Mouse (Mus musculus): ENCODE results near the gene Abi3bp. TPM values are rescaled to one million over a fixed set of nuclear protein-coding genes. Genes with fewer than 3 reads are reported as not detected.

Gene Abi3bp
- total RNA-seq (2021): 10 to 100 TPM; 10.9 to 14.7 TPM
- long read RNA-seq, experiment 1, partial matches to known transcripts: 2 of 6 reads
- long read RNA-seq, experiment 1, other reads (novel, unspliced or antisense): 4 of 6 reads
- long read RNA-seq, experiment 2, partial matches to known transcripts: 2 of 3 reads
- long read RNA-seq, experiment 2, other reads (novel, unspliced or antisense): 1 of 3 reads

DNA sequence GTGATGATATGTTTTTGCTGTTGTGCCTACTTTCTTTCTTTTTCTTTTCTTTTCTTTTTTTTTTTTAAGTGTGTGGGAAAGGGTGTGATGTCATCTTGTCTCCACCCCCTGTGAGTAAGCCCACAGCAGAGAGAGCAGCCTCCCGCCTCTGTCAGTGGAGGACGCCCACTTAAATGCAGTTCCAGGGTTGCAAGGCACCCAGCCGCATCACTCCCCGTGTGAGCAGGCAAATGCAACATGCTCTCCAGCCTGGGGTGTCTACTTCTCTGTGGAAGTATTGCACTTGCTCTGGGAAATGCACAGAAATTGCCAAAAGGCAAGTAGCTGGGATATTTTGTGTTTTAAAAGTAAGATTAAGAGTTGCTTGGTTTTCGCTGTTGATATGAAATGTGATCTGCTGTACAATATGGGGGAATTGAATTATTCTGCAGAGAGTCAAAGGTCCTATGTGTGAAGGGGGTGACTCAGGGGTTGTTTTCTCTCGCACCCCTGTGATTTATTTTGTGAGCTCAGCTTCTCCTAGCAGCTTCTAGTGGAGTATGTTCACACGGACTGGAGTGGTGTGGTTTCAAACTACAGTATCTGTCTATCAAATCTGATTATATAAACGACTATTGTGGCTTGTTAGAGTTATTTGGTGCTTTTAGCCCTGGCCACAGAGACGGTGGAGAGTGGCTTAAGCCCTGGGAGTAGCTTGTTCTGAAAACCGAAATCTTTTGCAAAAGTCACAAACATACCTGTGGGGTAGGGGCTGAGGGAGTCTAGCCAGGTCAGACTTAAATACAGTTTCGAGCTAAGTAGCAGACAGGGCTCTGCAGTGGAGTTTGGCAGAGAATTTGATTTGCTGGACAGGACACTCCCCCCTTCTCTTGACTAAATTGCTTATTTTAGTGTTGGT lies at the start of gene Abi3bp:
Abi3bp (plus strand) TSS at position 202 of the 898 bp plus-strand sequence.
- peak; percentile 49 to 57 for DNase-seq (ENCODE audit: low spot score in 2 of 2)

DNA sequence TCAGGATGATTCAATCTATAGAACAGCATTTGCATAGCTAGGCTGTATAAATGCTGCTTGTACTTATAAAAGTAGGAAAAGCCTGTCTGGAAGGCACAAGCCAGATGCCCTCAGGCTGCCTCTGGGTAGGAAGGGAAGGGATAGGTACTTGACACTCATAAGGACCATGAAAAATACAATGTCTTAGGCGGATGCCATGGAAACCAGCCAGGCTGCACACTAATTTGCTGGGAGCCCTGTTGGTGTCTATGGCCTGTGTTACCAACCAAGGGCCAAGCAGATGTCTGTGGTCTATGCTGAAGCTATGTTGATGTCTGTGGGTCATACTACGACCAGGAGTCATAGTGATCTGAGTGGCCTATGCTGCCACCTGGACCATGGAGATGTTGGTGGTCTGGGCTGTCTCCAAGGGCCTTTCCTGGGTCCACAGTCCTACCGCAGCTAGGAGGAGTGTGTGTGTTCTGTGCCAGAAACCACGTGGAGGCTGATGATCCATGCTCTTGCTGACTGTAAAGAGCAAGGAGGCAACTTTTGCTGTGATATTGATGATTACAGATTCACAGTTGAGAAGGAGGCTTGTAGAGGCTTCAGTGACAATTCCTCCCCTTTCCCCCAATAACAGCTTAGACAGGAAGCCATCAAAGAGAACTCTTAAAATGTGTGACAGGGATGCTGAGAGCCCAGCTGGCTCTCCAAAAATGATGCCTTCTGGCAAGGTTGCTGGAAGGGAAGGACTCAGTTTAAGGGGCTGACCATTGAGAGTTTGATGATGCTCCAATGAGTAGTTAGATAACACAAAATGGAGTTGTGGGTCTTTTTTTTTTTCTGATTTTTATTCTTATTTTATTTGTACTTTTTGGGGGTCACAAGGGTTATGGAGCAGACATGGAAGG lies 42.1 kb upstream of the Abi3bp start:
- DNase-seq (ENCODE audit: low spot score in 2 of 2): no peak

DNA sequence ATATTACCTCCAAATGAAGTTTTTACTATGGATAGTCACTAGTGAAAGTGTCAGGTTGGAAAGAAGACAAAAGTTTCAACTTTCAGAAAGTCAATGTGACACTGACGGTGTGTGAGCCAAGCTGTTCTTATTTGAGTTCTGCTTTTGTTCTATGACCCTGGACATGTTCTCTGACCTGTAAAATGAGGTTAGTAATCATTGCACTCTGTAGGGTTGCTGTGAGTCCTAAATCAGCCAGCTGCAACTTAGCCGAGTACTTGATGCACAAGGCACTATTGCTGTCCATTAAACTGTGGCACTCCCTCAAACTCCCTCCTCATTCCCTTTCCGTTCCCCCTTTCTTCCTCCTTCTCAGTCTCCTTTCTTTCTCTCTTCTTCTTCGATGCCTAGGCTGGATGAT lies 37.4 kb upstream of the Abi3bp start:
- DNase-seq (ENCODE audit: low spot score in 2 of 2): no peak

DNA sequence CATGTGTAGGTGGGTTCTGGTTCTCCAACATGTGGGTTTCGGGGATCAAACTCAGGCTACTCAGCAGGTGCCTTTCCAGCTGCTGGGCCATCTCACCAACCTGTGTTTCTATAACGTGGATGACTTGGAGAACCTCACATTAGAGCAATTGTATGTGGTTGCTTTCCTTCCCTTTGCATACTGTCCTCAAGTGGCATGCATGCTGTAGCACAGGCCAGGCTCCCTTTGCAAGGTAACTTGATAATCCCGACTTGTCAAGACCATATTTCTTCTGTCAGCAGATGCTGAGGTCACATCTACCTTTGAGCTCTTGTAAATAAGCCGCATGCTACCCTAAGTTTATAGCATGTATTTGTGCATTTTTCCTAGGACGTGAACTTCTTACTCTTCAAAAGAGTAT lies 36.6 kb upstream of the Abi3bp start:
- no peak for DNase-seq (ENCODE audit: low spot score in 2 of 2)

DNA sequence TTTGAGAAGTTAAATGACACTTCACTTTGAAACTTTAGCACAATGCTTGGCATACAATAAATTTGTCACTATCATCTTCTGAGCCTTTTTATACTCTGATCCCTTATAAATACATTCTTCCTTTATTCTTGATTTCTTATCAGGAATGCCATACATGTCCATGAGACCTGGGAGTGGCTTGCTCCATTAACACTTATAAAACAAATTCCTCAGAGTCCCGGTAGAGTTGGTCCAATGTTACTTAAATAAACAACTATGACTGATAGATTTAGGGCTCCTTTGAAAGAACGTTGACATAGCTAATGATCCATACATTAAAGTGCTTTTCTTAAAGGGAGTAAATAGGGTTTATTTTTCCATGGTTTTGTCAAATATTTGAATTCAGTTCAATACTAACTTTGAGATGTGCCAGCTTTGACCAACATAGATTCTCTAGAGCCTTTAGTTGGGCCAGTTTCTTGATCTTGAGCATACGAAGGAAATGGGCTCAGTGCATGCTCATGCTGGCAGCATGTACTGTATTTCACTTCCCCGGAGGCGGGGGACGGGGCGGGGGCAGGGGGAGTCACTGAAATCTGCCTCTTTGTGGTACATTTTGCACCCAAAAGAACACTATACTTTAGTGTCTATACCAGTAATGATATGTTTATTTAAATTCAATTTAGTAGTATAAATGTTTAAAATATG lies 35.9 kb upstream of the Abi3bp start:
- DNase-seq (ENCODE audit: low spot score in 2 of 2): no peak

DNA sequence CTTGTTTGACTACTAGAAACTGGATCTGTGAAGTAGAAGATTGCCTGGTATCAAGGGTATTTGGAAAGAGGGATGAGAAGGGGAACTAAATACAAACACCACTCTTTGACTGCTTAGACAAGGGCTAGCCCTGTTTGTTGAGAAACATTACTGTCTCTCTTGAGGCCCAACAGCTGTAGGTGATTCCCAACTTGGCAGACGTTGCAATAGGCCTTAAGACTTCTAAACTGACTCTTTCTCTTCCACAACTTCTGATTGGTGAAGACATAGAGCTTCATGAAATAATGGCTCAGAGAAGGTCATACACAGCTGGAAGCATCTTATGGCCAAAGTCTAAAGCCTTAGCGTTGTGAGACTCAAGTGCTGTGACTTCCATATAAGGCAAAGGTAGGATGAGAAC lies 26.2 kb upstream of the Abi3bp start:
- no peak for DNase-seq (ENCODE audit: low spot score in 2 of 2)

DNA sequence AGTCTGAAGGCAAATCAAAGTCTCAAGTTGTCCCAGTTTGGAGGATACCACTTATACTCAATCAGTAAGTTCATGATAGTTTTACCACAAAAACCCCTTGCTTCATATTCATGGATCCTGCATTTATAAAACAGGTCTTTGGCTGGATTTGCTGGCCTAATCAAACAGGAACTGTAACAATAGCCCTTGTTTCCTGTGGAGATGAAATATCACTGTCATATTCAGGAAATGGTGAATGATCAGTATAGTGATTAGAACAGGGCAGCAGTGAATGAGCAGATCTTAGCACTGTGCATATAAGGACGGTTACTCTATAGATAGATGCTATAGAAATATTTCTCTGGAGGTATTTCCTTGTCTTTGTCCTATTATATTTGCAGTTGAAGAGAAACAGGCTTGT lies 25.8 kb upstream of the Abi3bp start:
- DNase-seq (ENCODE audit: low spot score in 2 of 2): no peak

DNA sequence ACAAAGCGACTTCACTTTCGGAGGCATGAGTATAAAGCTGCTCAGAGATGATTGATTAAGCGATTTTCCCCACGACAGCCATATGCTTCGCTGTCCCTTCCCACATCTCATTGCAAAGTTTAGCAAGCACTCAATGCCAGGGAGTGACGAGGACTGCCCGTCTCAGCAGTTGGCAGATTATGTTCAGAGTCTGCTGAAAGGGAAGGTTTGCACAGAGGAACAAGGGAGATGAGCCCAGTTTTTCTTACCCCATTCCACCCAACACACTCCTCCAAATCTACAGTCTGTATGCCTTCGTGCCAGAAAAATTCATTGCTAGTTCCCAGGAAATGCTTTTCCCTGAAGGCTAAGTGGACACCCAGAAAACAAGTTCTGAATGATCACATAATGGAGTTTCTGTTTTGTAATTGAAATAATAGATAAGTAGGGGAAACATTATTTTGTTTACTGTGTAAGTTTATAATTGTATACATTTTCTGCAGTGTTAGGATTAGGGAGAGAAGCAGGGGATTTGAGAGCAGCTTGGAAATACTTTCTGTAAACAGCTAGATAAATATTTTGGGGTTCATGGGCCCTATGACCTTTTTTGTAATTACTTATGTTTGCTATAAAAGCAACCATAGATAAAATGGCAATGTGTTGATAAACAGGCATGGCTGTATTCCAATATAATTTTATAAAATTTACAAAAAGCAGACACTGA lies 19.5 kb upstream of the Abi3bp start:
- peak in 1 of 2 experiments; percentile 6 for DNase-seq (ENCODE audit: low spot score in 2 of 2)

DNA sequence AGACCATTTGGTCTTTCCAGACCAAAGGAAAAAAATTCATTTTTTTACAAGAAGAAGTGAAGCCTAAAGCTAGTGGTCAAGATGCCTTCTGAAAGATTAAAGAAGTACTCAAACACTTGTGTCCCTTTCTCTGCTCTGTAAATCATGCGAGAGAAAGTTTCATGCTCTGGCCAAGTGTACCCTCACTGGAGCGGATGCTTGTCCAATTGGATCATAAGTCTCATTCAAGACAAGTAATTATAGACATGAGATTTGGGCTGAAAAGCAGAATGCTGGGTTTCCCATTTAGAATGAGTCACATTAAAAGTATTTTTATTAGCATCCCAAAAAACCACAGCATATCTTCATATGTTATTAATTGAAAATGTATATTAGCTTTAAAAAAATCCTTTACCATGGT lies 4.5 kb upstream of the Abi3bp start:
- DNase-seq (ENCODE audit: low spot score in 2 of 2): no peak

DNA sequence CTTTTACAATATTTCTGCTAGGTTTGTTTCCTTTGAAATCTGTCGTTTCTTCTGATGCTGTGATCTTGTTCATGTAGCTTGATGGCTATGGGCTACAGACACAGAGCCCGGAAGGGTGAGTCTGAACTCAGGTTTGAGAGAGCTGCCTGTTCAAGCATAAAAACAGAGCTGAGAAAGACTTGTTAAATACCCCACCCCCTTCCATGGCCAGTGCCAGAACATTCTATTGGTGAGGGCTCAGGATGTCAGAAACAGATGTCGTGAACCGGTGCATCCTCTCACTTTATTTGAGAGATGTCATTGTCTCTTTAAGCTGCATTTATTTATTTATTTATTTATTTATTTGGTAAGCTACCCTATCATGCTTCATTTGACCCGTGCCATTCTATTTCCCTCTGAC lies 2.0 kb upstream of the Abi3bp start:
- no peak for DNase-seq (ENCODE audit: low spot score in 2 of 2)

DNA sequence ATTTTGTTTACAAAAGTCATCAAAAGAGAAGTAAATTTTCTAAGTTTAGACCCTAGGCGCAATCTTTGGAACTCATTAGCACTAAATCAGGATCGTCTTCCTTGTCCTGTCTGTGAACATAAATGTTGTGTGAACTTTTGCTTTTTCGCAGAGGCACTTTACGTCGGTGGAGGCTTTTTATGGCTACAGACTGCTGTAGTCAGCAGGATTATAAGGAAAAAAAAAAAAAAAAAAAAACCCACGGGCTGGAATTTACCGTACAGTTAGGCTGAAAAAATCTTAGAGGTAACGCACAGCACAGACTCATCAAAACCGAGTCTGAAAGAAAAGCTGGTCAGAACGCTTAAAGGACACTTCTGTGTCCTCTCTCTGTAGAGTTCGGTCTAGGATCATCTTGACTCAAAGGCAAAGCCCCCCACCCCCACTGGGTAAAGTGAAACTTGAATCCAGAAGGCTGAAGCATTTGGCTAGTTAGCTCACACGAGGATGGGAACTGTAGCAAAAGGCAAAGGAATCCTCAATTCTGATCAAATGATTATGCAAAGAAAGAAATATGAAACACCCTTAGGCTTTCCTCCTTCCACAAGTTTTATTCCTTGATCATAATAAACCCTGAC lies 1.0 kb downstream of the Abi3bp start:
- DNase-seq (ENCODE audit: low spot score in 2 of 2): peak; percentile 9 to 12

DNA sequence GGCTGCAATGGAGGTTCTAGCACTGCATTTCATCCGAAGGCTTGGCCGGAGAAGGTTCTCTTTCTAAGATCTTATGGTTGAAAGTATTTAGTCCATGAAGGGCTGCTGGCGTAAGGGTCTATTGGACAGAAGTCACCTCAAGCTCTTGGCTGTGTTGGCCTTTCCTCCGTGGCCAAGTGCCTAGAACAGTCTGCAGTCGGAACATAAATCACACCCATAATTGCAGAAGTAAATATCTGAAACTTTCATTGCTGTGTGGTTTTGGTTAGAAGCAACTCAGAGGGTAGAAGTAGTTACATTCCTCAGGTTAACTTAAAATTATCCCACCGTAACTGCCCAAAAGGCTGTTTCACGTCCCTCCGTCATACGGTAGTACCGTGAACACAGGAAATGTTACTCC lies 5.8 kb downstream of the Abi3bp start:
- DNase-seq (ENCODE audit: low spot score in 2 of 2): no peak

DNA sequence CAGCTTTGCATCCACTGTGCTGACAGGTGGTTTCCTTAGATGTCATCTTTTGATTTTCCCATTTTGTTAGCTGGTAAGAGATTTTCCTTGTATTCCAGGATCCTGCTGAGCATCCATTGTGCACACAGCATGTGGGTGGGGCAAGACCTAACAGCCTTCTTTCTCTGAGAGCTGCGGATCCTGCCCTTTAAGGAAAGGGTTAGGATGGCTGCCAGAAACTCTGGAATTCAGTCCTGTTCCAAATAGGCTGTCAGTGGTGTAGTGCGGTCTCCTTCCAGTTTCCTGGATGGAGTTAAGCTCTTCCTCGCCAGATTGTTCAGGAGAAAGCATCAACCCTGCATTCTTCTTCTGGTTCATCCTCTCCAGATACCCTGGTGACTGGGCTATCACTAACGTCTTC lies 8.8 kb downstream of the Abi3bp start:
- DNase-seq (ENCODE audit: low spot score in 2 of 2): no peak

DNA sequence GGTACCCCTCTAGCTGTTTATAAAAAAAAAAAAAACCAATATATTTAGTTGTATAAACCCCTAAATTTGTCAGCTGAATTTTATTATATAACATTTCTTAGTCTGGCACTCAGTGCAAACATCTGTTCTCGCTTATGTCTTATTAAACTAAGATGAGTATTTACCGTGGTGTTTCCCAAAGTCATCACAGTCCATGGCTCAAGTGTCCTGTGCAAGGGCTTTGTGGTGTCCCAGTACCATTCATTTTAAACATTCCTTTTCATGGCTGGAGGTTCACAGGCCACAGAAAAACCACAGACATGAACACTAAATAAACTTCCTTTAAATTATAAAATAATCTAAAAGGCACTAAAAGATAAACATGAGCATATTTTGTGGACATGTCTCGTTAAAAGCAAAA lies 13.2 kb downstream of the Abi3bp start:
- no peak for DNase-seq (ENCODE audit: low spot score in 2 of 2)

DNA sequence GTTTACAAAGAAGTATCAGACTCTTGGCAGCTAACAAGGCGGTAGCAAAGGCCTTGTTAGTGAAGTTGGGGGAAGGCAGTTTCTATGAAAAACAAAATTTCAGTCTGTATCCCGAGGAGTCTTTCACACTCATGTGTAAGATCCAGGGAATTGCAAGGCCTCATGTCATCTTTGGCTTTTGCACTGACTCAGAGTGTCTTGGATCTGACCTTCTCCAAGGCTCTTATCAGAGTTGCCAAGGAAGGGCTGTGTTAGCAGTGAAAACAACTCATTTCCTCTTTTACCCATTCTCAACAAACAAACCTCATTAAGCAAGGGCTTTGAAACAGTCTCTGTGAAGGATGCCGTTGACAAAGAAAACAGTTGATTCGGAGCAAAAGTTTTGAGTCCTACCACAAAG lies 17.6 kb downstream of the Abi3bp start:
- no peak for DNase-seq (ENCODE audit: low spot score in 2 of 2)

DNA sequence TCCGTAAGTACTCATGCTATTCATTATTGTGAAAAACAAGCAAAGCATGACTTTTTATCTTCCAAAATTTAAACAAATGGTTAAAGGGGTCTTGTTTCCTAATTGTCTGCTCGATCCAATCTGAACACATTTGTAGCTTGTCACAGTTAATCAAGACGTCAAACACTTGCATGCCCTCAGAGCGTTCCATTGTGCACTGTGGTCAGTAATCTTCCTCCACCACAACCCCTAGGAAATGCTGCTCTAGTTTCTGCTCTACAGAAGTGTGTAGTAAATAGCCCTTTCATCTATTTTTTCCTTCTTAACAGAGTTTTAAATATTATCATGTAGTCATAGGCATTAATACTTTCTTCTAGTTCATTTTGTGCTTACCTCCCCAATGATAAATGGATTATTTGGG lies 19.1 kb downstream of the Abi3bp start:
- DNase-seq (ENCODE audit: low spot score in 2 of 2): no peak

DNA sequence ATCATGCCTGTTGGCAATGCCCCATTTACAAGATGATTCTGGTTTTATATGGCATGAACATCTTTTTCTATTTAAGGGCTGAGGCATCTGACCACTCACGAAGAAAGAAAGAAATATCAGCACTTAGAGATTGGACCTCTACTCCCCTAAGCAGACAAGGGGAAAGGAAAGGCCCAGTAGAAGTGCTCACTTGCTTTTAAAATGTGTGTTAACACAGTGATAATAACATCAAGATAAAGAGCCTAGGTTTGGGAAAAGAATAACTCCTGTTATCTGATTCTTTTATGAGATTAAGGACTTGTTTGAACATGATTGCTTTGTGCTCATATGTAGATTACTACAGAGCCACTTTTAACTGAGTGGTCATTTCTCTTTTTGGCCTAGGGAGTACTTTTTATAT lies 21.0 kb downstream of the Abi3bp start:
- no peak for DNase-seq (ENCODE audit: low spot score in 2 of 2)

DNA sequence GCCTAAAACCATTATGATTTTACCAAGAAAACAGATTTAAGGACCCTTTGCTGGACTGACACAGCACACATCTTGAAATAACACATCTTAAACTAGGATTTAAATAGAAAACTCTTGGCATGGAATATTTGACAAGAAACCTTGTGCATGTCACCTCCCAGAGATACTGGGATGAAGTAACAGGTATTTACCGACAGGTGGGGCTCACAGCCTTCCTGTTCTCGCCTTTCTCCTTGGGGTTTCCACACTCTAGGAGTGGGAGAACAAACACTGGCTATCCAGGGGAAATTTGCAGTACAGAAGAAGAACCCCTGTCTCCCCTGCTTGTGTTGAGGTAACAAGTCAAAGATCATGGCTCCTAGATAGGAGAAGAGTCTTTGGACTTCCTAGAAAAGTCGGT lies 22.8 kb downstream of the Abi3bp start:
- DNase-seq (ENCODE audit: low spot score in 2 of 2): no peak

DNA sequence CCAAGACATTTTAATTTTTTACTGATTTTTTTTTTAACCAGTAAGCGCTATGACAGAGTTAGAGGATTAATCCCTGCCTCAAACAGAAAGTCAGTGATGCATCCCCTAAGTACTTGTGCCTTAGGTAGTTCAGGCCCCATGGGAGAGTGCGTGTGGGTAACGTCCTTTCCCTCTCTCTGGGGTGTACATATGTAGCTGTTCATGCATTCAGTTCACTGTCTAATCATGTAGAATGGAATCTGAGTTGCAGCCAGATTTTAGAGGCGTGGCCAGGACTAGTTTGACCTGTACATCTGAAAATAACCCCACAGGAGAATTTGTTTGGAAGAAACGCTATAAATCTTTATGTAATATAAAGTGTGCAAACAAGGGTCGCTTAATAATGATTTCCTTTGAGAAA lies 23.4 kb downstream of the Abi3bp start:
- no peak for DNase-seq (ENCODE audit: low spot score in 2 of 2)

DNA sequence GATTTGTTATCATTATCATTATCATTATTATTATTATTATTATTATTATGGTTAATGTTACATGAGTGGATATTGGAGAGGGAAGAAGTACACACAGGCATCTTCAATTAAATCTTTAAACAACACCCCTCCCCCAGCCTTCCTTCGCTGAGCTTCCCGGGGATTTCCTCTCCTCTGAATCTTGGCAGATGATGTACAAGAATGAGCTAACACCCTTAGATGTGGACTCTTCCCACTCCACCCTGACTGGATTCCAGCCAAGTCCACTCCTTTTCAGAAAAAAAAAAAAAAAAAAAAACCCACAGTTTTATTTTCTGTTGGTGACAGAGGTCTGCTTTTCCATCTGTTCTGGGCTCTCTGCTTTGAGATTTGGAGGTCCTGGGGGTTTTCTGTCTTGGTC lies 23.8 kb downstream of the Abi3bp start:
- no peak for DNase-seq (ENCODE audit: low spot score in 2 of 2)

Data from left cerebral cortex, adult 18-20 months (tissue).